Mouse (Mus musculus): Measurements from ENCODE around the gene H2afy2. TPM values are rescaled to one million over a fixed set of nuclear protein-coding genes. Genes with fewer than 3 reads are reported as not detected.

Gene H2afy2
- polyA plus RNA-seq, 1 experiment from 2014 or later = 142 TPM

- Histone ChIP-seq H3K36me3 (ENCODE audit: insufficient read depth) (peaks cover 28% of the 10 kb centered on the region), H3K27ac (ENCODE audit: low read depth) (no peak overlapping the region), H3K4me1 (ENCODE audit: insufficient read depth) (no peaks in the 10 kb centered on the region), H3K4me2 (no peak overlapping the region), H3K9me3 (ENCODE audit: low read depth, low read length) (no peaks in the 10 kb centered on the region), H3K9ac (no peak overlapping the region), H3K4me3 (ENCODE audit: low read depth, low read length) (no peak overlapping the region), H3K27me3 (ENCODE audit: insufficient read depth, low read length) (no peaks in the 10 kb centered on the region)
- 45% methylated on average over 3 of the region's 3 CpGs for whole genome bisulfite sequencing
- no peak for ATAC-seq (ENCODE audit: insufficient read depth)
- DNase-seq = peak; percentile 48
- peak; percentile 84 for TF ChIP-seq CTCF (IDR thresholded peaks at IDR 0.05; ENCODE audit: low read depth)
Measured at GRCm38 (mm10) chr10:61734377-61734776, 49.6 kb downstream of the H2afy2 start.

- WGBS = 93% methylated on average over 6 of the region's 6 CpGs
- 0 out of 2 replicates have a peak, but pooled peaks cover 6% of the 10 kb centered on the region for H3K36me3 ChIP-seq (ENCODE audit: insufficient read depth)
- ATAC-seq (ENCODE audit: insufficient read depth) (no peak), DNase-seq (no peak)
- H3K9ac ChIP-seq = no peak overlapping the region
- H3K27me3 ChIP-seq (ENCODE audit: insufficient read depth, low read length) = no peaks in the 10 kb centered on the region
- no peak for TF ChIP-seq CTCF (IDR thresholded peaks at IDR 0.05; ENCODE audit: low read depth)
- H3K4me2 ChIP-seq = no peak overlapping the region
- no peaks in the 10 kb centered on the region for H3K9me3 ChIP-seq (ENCODE audit: low read depth, low read length)
- H3K27ac ChIP-seq (ENCODE audit: low read depth) = no peak overlapping the region
- no peak overlapping the region for H3K4me3 ChIP-seq (ENCODE audit: low read depth, low read length)
- H3K4me1 ChIP-seq (ENCODE audit: insufficient read depth) = no peaks in the 10 kb centered on the region
Measured at GRCm38 (mm10) chr10:61730171-61730570, 53.8 kb downstream of the H2afy2 start.

- no peak overlapping the region for H3K9ac ChIP-seq
- H3K4me1 ChIP-seq (ENCODE audit: insufficient read depth) = no peaks in the 10 kb centered on the region
- no peaks in the 10 kb centered on the region for H3K27me3 ChIP-seq (ENCODE audit: insufficient read depth, low read length)
- no peaks in the 10 kb centered on the region for H3K9me3 ChIP-seq (ENCODE audit: low read depth, low read length)
- no peak overlapping the region for H3K27ac ChIP-seq (ENCODE audit: low read depth)
- H3K36me3 ChIP-seq (ENCODE audit: insufficient read depth) = 0 out of 2 replicates have a peak, but pooled peaks cover 6% of the 10 kb centered on the region
- no peak overlapping the region for H3K4me3 ChIP-seq (ENCODE audit: low read depth, low read length)
- no peak overlapping the region for H3K4me2 ChIP-seq
- 73% methylated on average over 11 of the region's 11 CpGs for WGBS
- TF ChIP-seq CTCF (IDR thresholded peaks at IDR 0.05; ENCODE audit: low read depth) = no peak
- no peak for ATAC-seq (ENCODE audit: insufficient read depth)
- DNase-seq = no peak
Measured at GRCm38 (mm10) chr10:61729181-61729580, 54.8 kb downstream of the H2afy2 start.

GRCm38 (mm10) chr10:61723271-61723670 lies 60.7 kb downstream of the H2afy2 start:
- DNase-seq = no peak
- H3K27ac ChIP-seq (ENCODE audit: low read depth) = no peak overlapping the region
- H3K4me1 ChIP-seq (ENCODE audit: insufficient read depth) = no peaks in the 10 kb centered on the region
- no peak overlapping the region for H3K4me3 ChIP-seq (ENCODE audit: low read depth, low read length)
- H3K9me3 ChIP-seq (ENCODE audit: low read depth, low read length) = no peaks in the 10 kb centered on the region
- no peak for TF ChIP-seq CTCF (IDR thresholded peaks at IDR 0.05; ENCODE audit: low read depth)
- no peak overlapping the region for H3K9ac ChIP-seq
- 73% methylated on average over 6 of the region's 6 CpGs for WGBS
- ATAC-seq (ENCODE audit: insufficient read depth) = no peak
- no peaks in the 10 kb centered on the region for H3K27me3 ChIP-seq (ENCODE audit: insufficient read depth, low read length)
- H3K36me3 ChIP-seq (ENCODE audit: insufficient read depth) = no peaks in the 10 kb centered on the region
- no peak overlapping the region for H3K4me2 ChIP-seq

- 60% methylated on average over 3 of the region's 3 CpGs for WGBS
- no peaks in the 10 kb centered on the region for H3K4me1 ChIP-seq (ENCODE audit: insufficient read depth)
Measured at GRCm38 (mm10) chr10:61722215-61722614, 61.7 kb downstream of the H2afy2 start.

GRCm38 (mm10) chr10:61720331-61720730 lies 63.6 kb downstream of the H2afy2 start:
- TF ChIP-seq CTCF (IDR thresholded peaks at IDR 0.05; ENCODE audit: low read depth) = no peak
- no peaks in the 10 kb centered on the region for H3K9me3 ChIP-seq (ENCODE audit: low read depth, low read length)
- no peaks in the 10 kb centered on the region for H3K27me3 ChIP-seq (ENCODE audit: insufficient read depth, low read length)
- H3K4me1 ChIP-seq (ENCODE audit: insufficient read depth) = 0 out of 2 replicates have a peak, but pooled peaks cover 3% of the 10 kb centered on the region
- no peaks in the 10 kb centered on the region for H3K36me3 ChIP-seq (ENCODE audit: insufficient read depth)
- no peak overlapping the region for H3K27ac ChIP-seq (ENCODE audit: low read depth)
- DNase-seq (no peak), ATAC-seq (ENCODE audit: insufficient read depth) (no peak)
- no peak overlapping the region for H3K4me2 ChIP-seq
- no peak overlapping the region for H3K4me3 ChIP-seq (ENCODE audit: low read depth, low read length)
- 82% methylated on average over 7 of the region's 7 CpGs for WGBS
- H3K9ac ChIP-seq = no peak overlapping the region

More at GRCm38 (mm10) chr10:61722215-61722614, 61.7 kb downstream of the H2afy2 start:
- DNase-seq (no peak), ATAC-seq (ENCODE audit: insufficient read depth) (no peak)
- Histone ChIP-seq H3K36me3 (ENCODE audit: insufficient read depth) (no peaks in the 10 kb centered on the region), H3K4me2 (no peak overlapping the region), H3K4me3 (ENCODE audit: low read depth, low read length) (no peak overlapping the region), H3K27me3 (ENCODE audit: insufficient read depth, low read length) (no peaks in the 10 kb centered on the region), H3K27ac (ENCODE audit: low read depth) (no peak overlapping the region), H3K9ac (no peak overlapping the region), H3K9me3 (ENCODE audit: low read depth, low read length) (no peaks in the 10 kb centered on the region)
- TF ChIP-seq CTCF (IDR thresholded peaks at IDR 0.05; ENCODE audit: low read depth) = no peak

- DNase-seq (no peak), ATAC-seq (ENCODE audit: insufficient read depth) (no peak)
- no peaks in the 10 kb centered on the region for H3K36me3 ChIP-seq (ENCODE audit: insufficient read depth)
- WGBS = 86% methylated on average over 12 of the region's 12 CpGs
- H3K27me3 ChIP-seq (ENCODE audit: insufficient read depth, low read length) = no peaks in the 10 kb centered on the region
- no peak for TF ChIP-seq CTCF (IDR thresholded peaks at IDR 0.05; ENCODE audit: low read depth)
- no peak overlapping the region for H3K4me2 ChIP-seq
- H3K4me1 ChIP-seq (ENCODE audit: insufficient read depth) = 0 out of 2 replicates have a peak, but pooled peaks cover 3% of the 10 kb centered on the region
- no peaks in the 10 kb centered on the region for H3K9me3 ChIP-seq (ENCODE audit: low read depth, low read length)
- no peak overlapping the region for H3K27ac ChIP-seq (ENCODE audit: low read depth)
- no peak overlapping the region for H3K4me3 ChIP-seq (ENCODE audit: low read depth, low read length)
- no peak overlapping the region for H3K9ac ChIP-seq
Measured at GRCm38 (mm10) chr10:61717406-61718296, 66.3 kb downstream of the H2afy2 start.

Data from lung, embryonic 14.5 days (tissue).